In genomic region chr11:88555232-88555818, GRCm38 (mm10) we compare ENCODE assay signal across 9 mouse cellular contexts.
DNase-seq lines count a peak whose midpoint lies in the region; ATAC-seq lines count a peak whose summit lies in the region.
"Had no signal": no experiment of that assay in that cellular context is flagged by ENCODE, and none has a peak within 500 bp of the region (broad histone marks: within the 10 kb centered on the region; RNA-seq: fewer than 3 reads in every experiment).

No protein-coding gene starts in this region.

- H3K4me2 ChIP-seq in forebrain, embryonic 16.5 days (ENCODE audit: low read length) = no peak overlapping the region
- H3K4me2 ChIP-seq in neural tube, embryonic 11.5 days (ENCODE audit: low read depth) = no peak overlapping the region
- H3K4me2 ChIP-seq in limb, embryonic 15.5 days = no peak overlapping the region

- H3K36me3 ChIP-seq in forebrain, embryonic 10.5 days (replicated peaks) = peaks cover 12% of the 10 kb centered on the region; the same call in 1 of the 2 replicates
- no peaks in the 10 kb centered on the region for H3K36me3 ChIP-seq in forebrain, embryonic 16.5 days (ENCODE audit: control insufficient read depth, insufficient read depth)
- no peaks in the 10 kb centered on the region for H3K36me3 ChIP-seq in neural tube, embryonic 11.5 days (ENCODE audit: control insufficient read depth, insufficient read depth, low read length)
- no peaks in the 10 kb centered on the region for H3K36me3 ChIP-seq in limb, embryonic 15.5 days

- peak overlapping the region; percentile 70 for H3K27ac ChIP-seq in forebrain, embryonic 10.5 days
- H3K27ac ChIP-seq in forebrain, embryonic 16.5 days (ENCODE audit: low read length) = no peak overlapping the region
- H3K27ac ChIP-seq in neural tube, embryonic 11.5 days (ENCODE audit: low read depth, low read length) = 0 out of 2 replicates have a peak overlapping the region, but pooled peaks have one; percentile 61
- peak overlapping the region; percentile 71 for H3K27ac ChIP-seq in limb, embryonic 15.5 days

- H3K4me3 ChIP-seq in forebrain, embryonic 10.5 days = no peak overlapping the region
- no peak overlapping the region for H3K4me3 ChIP-seq in forebrain, embryonic 16.5 days (replicated peaks; ENCODE audit: low read length)
- H3K4me3 ChIP-seq in neural tube, embryonic 11.5 days (ENCODE audit: low read depth, low read length) = no peak overlapping the region
- no peak overlapping the region for H3K4me3 ChIP-seq in limb, embryonic 15.5 days

- ATAC-seq in forebrain, embryonic 16.5 days = no peak
- ATAC-seq in neural tube, embryonic 11.5 days (ENCODE audit: insufficient read depth, low FRiP score, low TSS enrichment) = no peak
- ATAC-seq in limb, embryonic 15.5 days (ENCODE audit: insufficient number of reproducible peaks, low FRiP score, low TSS enrichment, low read depth) = no peak

- H3K9ac ChIP-seq in forebrain, embryonic 16.5 days (replicated peaks; ENCODE audit: low read depth, low read length) = no peak overlapping the region
- no peak overlapping the region for H3K9ac ChIP-seq in neural tube, embryonic 11.5 days (ENCODE audit: low read length)
- no peak overlapping the region for H3K9ac ChIP-seq in limb, embryonic 15.5 days

- peaks cover 98% of the 10 kb centered on the region for H3K4me1 ChIP-seq in forebrain, embryonic 10.5 days
- peaks cover 61% of the 10 kb centered on the region for H3K4me1 ChIP-seq in forebrain, embryonic 16.5 days (replicated peaks; ENCODE audit: control insufficient read depth, insufficient read depth, low read length)
- peaks cover 86% of the 10 kb centered on the region for H3K4me1 ChIP-seq in neural tube, embryonic 11.5 days (ENCODE audit: control insufficient read depth, insufficient read depth, low read length)
- H3K4me1 ChIP-seq in limb, embryonic 15.5 days = peaks cover 80% of the 10 kb centered on the region

- DNase-seq in forebrain, embryonic 10.5 days (ENCODE audit: extremely low spot score, low spot score) = no peak
- no peak for DNase-seq in neural tube, embryonic 11.5 days (ENCODE audit: low spot score)
- DNase-seq in neural tube, embryonic 10.5 days (ENCODE audit: extremely low spot score, low spot score) = no peak
- DNase-seq in cerebellum, adult 9-10 months = no peak
- DNase-seq in frontal cortex, postnatal 36 days (ENCODE audit: low spot score in 2 of 2) = no peak
- no peak for DNase-seq in right cerebral cortex, postnatal 25 days
- DNase-seq: thymus, postnatal 25 days had no signal

- 67% methylated on average over 8 of the region's 8 CpGs for WGBS in forebrain, embryonic 10.5 days
- 49% methylated on average over 8 of the region's 8 CpGs for WGBS in forebrain, embryonic 16.5 days
- 45% methylated on average over 8 of the region's 8 CpGs for WGBS in neural tube, embryonic 11.5 days
- WGBS in limb, embryonic 15.5 days = 32% methylated on average over 8 of the region's 8 CpGs

- no peaks in the 10 kb centered on the region for H3K9me3 ChIP-seq in forebrain, embryonic 10.5 days
- H3K9me3 ChIP-seq in forebrain, embryonic 16.5 days (ENCODE audit: control insufficient read depth, low read length) = no peaks in the 10 kb centered on the region
- H3K9me3 ChIP-seq in neural tube, embryonic 11.5 days (ENCODE audit: control insufficient read depth, low read length) = no peaks in the 10 kb centered on the region
- H3K9me3 ChIP-seq in limb, embryonic 15.5 days = no peaks in the 10 kb centered on the region

- H3K27me3 ChIP-seq in forebrain, embryonic 10.5 days (ENCODE audit: poor library complexity, severe bottlenecking) = no peaks in the 10 kb centered on the region
- no peaks in the 10 kb centered on the region for H3K27me3 ChIP-seq in forebrain, embryonic 16.5 days (replicated peaks; ENCODE audit: control insufficient read depth, insufficient read depth, low read length)
- no peaks in the 10 kb centered on the region for H3K27me3 ChIP-seq in neural tube, embryonic 11.5 days (ENCODE audit: control insufficient read depth, insufficient read depth, low read length)
- 0 out of 2 replicates have a peak, but pooled peaks cover 7% of the 10 kb centered on the region for H3K27me3 ChIP-seq in limb, embryonic 15.5 days
